25 mouse cellular contexts compared by ENCODE assay signal in genomic region chr13:48922712-48923111, GRCm38 (mm10).
"Had no signal": no experiment of that assay in that cellular context is flagged by ENCODE, and none has a peak within 500 bp of the region (broad histone marks: within the 10 kb centered on the region; RNA-seq: fewer than 3 reads in every experiment).

No protein-coding gene starts in this region.

- H3K4me3 ChIP-seq: gastrocnemius, adult 2 months; heart, embryonic 12.5 days; heart, embryonic 15.5 days; hindbrain, embryonic 10.5 days; hindbrain, embryonic 12.5 days; intestine, embryonic 15.5 days; left cerebral cortex, adult 2 months; limb, embryonic 10.5 days; limb, embryonic 12.5 days had no signal

- H3K4me1 ChIP-seq: hindbrain, embryonic 10.5 days; hindbrain, embryonic 12.5 days; intestine, embryonic 15.5 days; limb, embryonic 10.5 days; limb, embryonic 12.5 days had no signal

- H3K4me2 ChIP-seq: heart, embryonic 12.5 days; heart, embryonic 15.5 days; hindbrain, embryonic 12.5 days; hindbrain, embryonic 14.5 days; intestine, embryonic 15.5 days; limb, embryonic 12.5 days had no signal

- H3K27ac ChIP-seq: gastrocnemius, adult 2 months; heart, embryonic 15.5 days; hindbrain, embryonic 10.5 days; hindbrain, embryonic 12.5 days; hindbrain, embryonic 14.5 days; intestine, embryonic 15.5 days; left cerebral cortex, adult 2 months; limb, embryonic 10.5 days; limb, embryonic 12.5 days; liver, embryonic 14.5 days had no signal

- H3K9ac ChIP-seq: heart, embryonic 12.5 days; heart, embryonic 15.5 days; hindbrain, embryonic 12.5 days; hindbrain, embryonic 14.5 days; intestine, embryonic 15.5 days; limb, embryonic 12.5 days; liver, embryonic 14.5 days had no signal

- ATAC-seq: hindbrain, embryonic 16.5 days; inflammation-experienced regulatory T-cells, adult 6 months; intestine, embryonic 15.5 days; intestine, postnatal 0 days had no signal

- DNase-seq: gastrocnemius, adult 2 months; gastrocnemius, postnatal 10 days; gastrocnemius, postnatal 25 days; heart, adult 18-20 months; heart, postnatal 14 days; heart, postnatal 4 days; kidney, adult 18-20 months; kidney, adult 8-10 months; kidney, postnatal 10 days; kidney, postnatal 25 days; kidney, postnatal 4 days; liver had no signal

- H3K9me3 ChIP-seq: heart, embryonic 12.5 days; heart, embryonic 15.5 days; hindbrain, embryonic 10.5 days; hindbrain, embryonic 12.5 days; intestine, embryonic 15.5 days; limb, embryonic 10.5 days; limb, embryonic 12.5 days had no signal

- H3K27me3 ChIP-seq: heart, embryonic 12.5 days; heart, embryonic 15.5 days; hindbrain, embryonic 12.5 days; intestine, embryonic 15.5 days; limb, embryonic 12.5 days had no signal
